Mouse (Mus musculus): Measurements from ENCODE around the gene Itgal.

GRCm38 (mm10) chr7:127256518-127256917, 39.5 kb upstream of the Itgal start:
- TF ChIP-seq POLR2A (IDR thresholded peaks at IDR 0.05; ENCODE audit: borderline replicate concordance, insufficient read depth, low read length) = no peak
- TF ChIP-seq CTCF (IDR thresholded peaks at IDR 0.05; ENCODE audit: borderline replicate concordance, insufficient read depth, low read depth, low read length) = no peak
